Mouse (Mus musculus): ENCODE data around the gene Stk11. TPM values are rescaled to one million over a fixed set of nuclear protein-coding genes. Genes with fewer than 3 reads are reported as not detected.

Stk11 gene
- polyA plus RNA-seq, 2 experiments: 30.1 to 133 TPM

GRCm38 (mm10) chr10:80147719-80148601 is 32.4 kb downstream of the Stk11 start, which contains the start of gene Midn:
Gene Midn (plus strand): TSS chr10:80148272.
- Histone ChIP-seq H3K4me1 (ENCODE audit: control insufficient read depth, insufficient read depth, low read length) (peaks cover 19% of the 10 kb centered on the region), H3K27ac (replicated peaks; ENCODE audit: low read depth, low read length) (peak within 1 kb of the TSS; percentile 99), H3K9me3 (ENCODE audit: control insufficient read depth, low read length) (no peaks in the 10 kb centered on the region), H3K4me3 (replicated peaks; ENCODE audit: low read length) (peak within 1 kb of the TSS; percentile 99), H3K36me3 (ENCODE audit: control insufficient read depth, insufficient read depth, low read length) (peaks cover 63% of the 10 kb centered on the region), H3K4me2 (replicated peaks; ENCODE audit: low read depth, low read length, severe bottlenecking) (peak within 1 kb of the TSS; percentile 61), H3K27me3 (ENCODE audit: control insufficient read depth, insufficient read depth, low read length) (no peaks in the 10 kb centered on the region), H3K9ac (ENCODE audit: low read depth, low read length, severe bottlenecking) (peak within 1 kb of the TSS; percentile 91)
- peak; percentile 53 for ATAC-seq (ENCODE audit: low FRiP score, low read depth)
- TF ChIP-seq POLR2A (IDR thresholded peaks at IDR 0.05; ENCODE audit: borderline replicate concordance, extremely low read depth, insufficient read depth, insufficient read length): peak; percentile 75; the same call in 1 of the 2 replicates
- 3% methylated on average over 25 of the region's 42 CpGs for WGBS
- peak; percentile 80 for DNase-seq (ENCODE audit: low spot score)

GRCm38 (mm10) chr10:80148610-80149290 is 33.1 kb downstream of the Stk11 start:
- DNase-seq (ENCODE audit: low spot score): peak; percentile 89
- Histone ChIP-seq H3K27ac (replicated peaks; ENCODE audit: low read depth, low read length) (peak overlapping the region; percentile 99), H3K9ac (ENCODE audit: low read depth, low read length, severe bottlenecking) (peak overlapping the region; percentile 91), H3K4me2 (replicated peaks; ENCODE audit: low read depth, low read length, severe bottlenecking) (peak overlapping the region; percentile 61), H3K4me3 (replicated peaks; ENCODE audit: low read length) (peak overlapping the region; percentile 99), H3K4me1 (ENCODE audit: control insufficient read depth, insufficient read depth, low read length) (peaks cover 24% of the 10 kb centered on the region), H3K27me3 (ENCODE audit: control insufficient read depth, insufficient read depth, low read length) (no peaks in the 10 kb centered on the region), H3K36me3 (ENCODE audit: control insufficient read depth, insufficient read depth, low read length) (peaks cover 66% of the 10 kb centered on the region), H3K9me3 (ENCODE audit: control insufficient read depth, low read length) (no peaks in the 10 kb centered on the region)
- peak; percentile 20 for ATAC-seq (ENCODE audit: low FRiP score, low read depth)
- TF ChIP-seq POLR2A (IDR thresholded peaks at IDR 0.05; ENCODE audit: borderline replicate concordance, extremely low read depth, insufficient read depth, insufficient read length): peak; percentile 13; the same call in 1 of the 2 replicates
- 2% methylated on average over 57 of the region's 57 CpGs for WGBS

- ATAC-seq (ENCODE audit: low FRiP score, low read depth) (peak; percentile 84), DNase-seq (ENCODE audit: low spot score) (peak; percentile 99)
- H3K36me3 ChIP-seq (ENCODE audit: control insufficient read depth, insufficient read depth, low read length): peaks cover 66% of the 10 kb centered on the region
- H3K9me3 ChIP-seq (ENCODE audit: control insufficient read depth, low read length): no peaks in the 10 kb centered on the region
- H3K27me3 ChIP-seq (ENCODE audit: control insufficient read depth, insufficient read depth, low read length): no peaks in the 10 kb centered on the region
- peak overlapping the region; percentile 99 for H3K27ac ChIP-seq (replicated peaks; ENCODE audit: low read depth, low read length)
- H3K4me1 ChIP-seq (ENCODE audit: control insufficient read depth, insufficient read depth, low read length): peaks cover 26% of the 10 kb centered on the region
- H3K9ac ChIP-seq (ENCODE audit: low read depth, low read length, severe bottlenecking): peak overlapping the region; percentile 98
- TF ChIP-seq POLR2A (IDR thresholded peaks at IDR 0.05; ENCODE audit: borderline replicate concordance, extremely low read depth, insufficient read depth, insufficient read length): peak; percentile 88; the same call in 1 of the 2 replicates
- H3K4me3 ChIP-seq (replicated peaks; ENCODE audit: low read length): peak overlapping the region; percentile 99
- under 1% methylated on average over 64 of the region's 88 CpGs for WGBS
- peak overlapping the region; percentile 93 for H3K4me2 ChIP-seq (replicated peaks; ENCODE audit: low read depth, low read length, severe bottlenecking)
Measured at GRCm38 (mm10) chr10:80149291-80150225, 34.0 kb downstream of the Stk11 start.

- Histone ChIP-seq H3K4me3 (replicated peaks; ENCODE audit: low read length) (peak overlapping the region; percentile 99), H3K4me2 (replicated peaks; ENCODE audit: low read depth, low read length, severe bottlenecking) (peak overlapping the region; percentile 93), H3K27ac (replicated peaks; ENCODE audit: low read depth, low read length) (peak overlapping the region; percentile 96), H3K27me3 (ENCODE audit: control insufficient read depth, insufficient read depth, low read length) (no peaks in the 10 kb centered on the region), H3K9ac (ENCODE audit: low read depth, low read length, severe bottlenecking) (peak overlapping the region; percentile 98), H3K36me3 (ENCODE audit: control insufficient read depth, insufficient read depth, low read length) (peaks cover 66% of the 10 kb centered on the region), H3K4me1 (ENCODE audit: control insufficient read depth, insufficient read depth, low read length) (peaks cover 26% of the 10 kb centered on the region), H3K9me3 (ENCODE audit: control insufficient read depth, low read length) (no peaks in the 10 kb centered on the region)
- under 1% methylated on average over 41 of the region's 71 CpGs for WGBS
- 0 out of 2 replicates have a peak, but pooled peaks have one; percentile 14 for TF ChIP-seq POLR2A (IDR thresholded peaks at IDR 0.05; ENCODE audit: borderline replicate concordance, extremely low read depth, insufficient read depth, insufficient read length)
- ATAC-seq (ENCODE audit: low FRiP score, low read depth) (no peak), DNase-seq (ENCODE audit: low spot score) (peak; percentile 70)
Measured at GRCm38 (mm10) chr10:80150226-80151210, 34.9 kb downstream of the Stk11 start.

All from limb, embryonic 14.5 days (tissue).